Mouse (Mus musculus): Measurements from ENCODE around the gene Smdt1.

DNA sequence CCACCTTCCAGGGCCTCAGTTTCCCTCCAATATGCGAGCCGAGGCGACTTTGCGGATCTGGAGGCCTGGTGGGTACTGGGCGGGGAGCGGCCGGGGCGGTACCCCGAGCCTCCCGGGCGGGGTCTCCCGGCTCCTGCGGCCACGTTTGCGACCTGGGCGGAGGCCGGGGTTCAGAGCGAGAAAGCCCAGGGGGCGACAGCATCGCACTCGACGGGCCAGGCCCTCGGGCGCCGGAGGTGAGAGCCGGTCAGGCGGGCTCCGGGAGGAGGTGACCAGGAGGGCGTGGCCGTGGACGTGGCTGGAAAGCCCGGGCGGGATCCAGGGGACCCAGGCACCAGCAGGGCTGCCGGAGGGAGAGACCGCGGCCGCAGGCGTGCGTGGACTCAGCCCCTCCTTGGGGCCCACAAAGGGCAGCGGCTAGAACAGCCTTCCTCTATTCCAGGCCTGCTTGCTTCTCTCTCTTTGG is 2.3 kb downstream of the Smdt1 start:
- TF ChIP-seq CTCF (IDR thresholded peaks at IDR 0.05; ENCODE audit: control insufficient read depth, insufficient read depth, insufficient read length) = no peak
- no peak for TF ChIP-seq MAX (IDR thresholded peaks at IDR 0.05)

Measured in C2C12 (cell line).